ENCODE assay signal across 14 mouse cellular contexts in genomic region chr12:3312886-3313285, GRCm38 (mm10). TPM values are rescaled to one million over a fixed set of nuclear protein-coding genes. Genes with fewer than 3 reads are reported as not detected.
DNase-seq lines count a peak whose midpoint lies in the region.
"Had no signal": no experiment of that assay in that cellular context is flagged by ENCODE, and none has a peak within 500 bp of the region (broad histone marks: within the 10 kb centered on the region; RNA-seq: fewer than 3 reads in every experiment).

No protein-coding gene starts in this region.

- peak; percentile 21 to 46 for DNase-seq in adrenal gland, postnatal 36 days
- DNase-seq in adrenal gland, adult 2 months: no peak
- DNase-seq in CD4-positive helper T cell, adult 2 months (ENCODE audit: low read depth, low spot score): peak; percentile 32
- peak; percentile 4 for DNase-seq in T-cell, adult 2 months (ENCODE audit: low spot score)
- no peak for DNase-seq in kidney, adult 8-10 months
- DNase-seq in right cerebral cortex, postnatal 10 days (ENCODE audit: low spot score in 2 of 2): no peak
- DNase-seq: adrenal gland, postnatal 14 days; cerebellum, adult 18-20 months; cerebellum, adult 9-10 months; cerebellum, postnatal 14 days; forebrain, postnatal 0 days; gastrocnemius, postnatal 36 days; heart, adult 2 months; heart, postnatal 14 days had no signal

RNA-seq across cellular contexts. Expression of gene Rab10, which starts 3.1 kb away (rescaled TPM):
- 100 to 1,000 TPM; 180 to 238 TPM for total RNA-seq in adrenal gland, postnatal 36 days (2021)
- 100 to 1,000 TPM; 195 to 206 TPM for total RNA-seq in adrenal gland, adult 2 months (2021)
- 60.6 and 65.6 TPM in 2 replicates for polyA plus RNA-seq in adrenal gland, adult 2 months (2012; rRNA removed)

RNA-seq across cellular contexts. Expression of gene Kif3c, which starts 52.0 kb away (rescaled TPM):
- 10 to 100 TPM; 19.1 to 30.6 TPM for total RNA-seq in adrenal gland, postnatal 36 days (2021)
- 10 to 100 TPM; 17.5 to 26.9 TPM for total RNA-seq in adrenal gland, adult 2 months (2021)
- polyA plus RNA-seq in adrenal gland, adult 2 months (2012; rRNA removed): 11.3 and 21.2 TPM in 2 replicates

Comparison
In these comparisons a context has a peak if more than half of its experiments do, and no peak if none do; other contexts are left out.
1. DNase-seq: peak in adrenal gland, postnatal 36 days (2 of 2), CD4-positive helper T cell, adult 2 months (single experiment) and T-cell, adult 2 months (single experiment); none in adrenal gland, adult 2 months (single experiment), kidney, adult 8-10 months (0 of 2) and right cerebral cortex, postnatal 10 days (0 of 2).